29 mouse cellular contexts compared by ENCODE assay signal in the genomic region with DNA sequence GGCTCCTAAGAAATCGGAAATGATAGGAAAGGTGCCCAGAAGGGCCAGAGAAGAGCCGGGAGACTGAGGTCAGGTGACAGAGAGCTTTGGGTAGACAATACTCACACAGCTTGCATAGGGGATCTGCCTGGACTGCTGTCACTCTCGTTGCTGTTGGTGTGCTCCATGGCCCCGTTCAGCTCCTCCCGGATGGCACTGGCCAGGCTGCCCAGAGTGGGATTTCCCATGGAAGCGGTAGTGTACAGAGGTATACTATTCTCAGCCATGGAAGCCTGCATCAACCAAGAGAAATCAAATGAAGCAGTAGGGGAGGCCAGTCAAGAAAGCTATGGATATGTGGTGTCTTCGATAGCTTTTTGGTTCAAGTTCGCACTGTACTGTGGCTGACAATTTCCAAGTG.
"Had no signal": no experiment of that assay in that cellular context is flagged by ENCODE, and none has a peak within 500 bp of the region (broad histone marks: within the 10 kb centered on the region; RNA-seq: fewer than 3 reads in every experiment).

No protein-coding gene starts in this region.

- ATAC-seq: liver, embryonic 12.5 days; liver, postnatal 0 days; lung, postnatal 0 days; midbrain, embryonic 13.5 days; midbrain, embryonic 15.5 days; midbrain, embryonic 16.5 days had no signal

- DNase-seq: left cerebral cortex, postnatal 4 days; liver; liver, embryonic 13.5 days; liver, postnatal 0 days; lung, adult 18-20 months; lung, adult 2 months; lung, embryonic 14.5 days; lung, postnatal 10 days; lung, postnatal 14 days; lung, postnatal 36 days; lung, postnatal 4 days; midbrain, embryonic 14.5 days had no signal

- H3K9me3 ChIP-seq: limb, embryonic 12.5 days; limb, embryonic 13.5 days; limb, embryonic 15.5 days; liver, embryonic 12.5 days; liver, embryonic 13.5 days; liver, embryonic 15.5 days; lung, embryonic 15.5 days; megakaryocyte, embryonic 14.5 days; midbrain, embryonic 10.5 days; midbrain, embryonic 12.5 days; midbrain, embryonic 13.5 days; midbrain, embryonic 15.5 days; neural tube, embryonic 12.5 days had no signal

- H3K4me1 ChIP-seq: liver, embryonic 12.5 days; liver, embryonic 13.5 days; liver, embryonic 15.5 days; lung, embryonic 15.5 days; megakaryocyte, embryonic 14.5 days had no signal

- H3K4me3 ChIP-seq: limb, embryonic 12.5 days; limb, embryonic 13.5 days; limb, embryonic 15.5 days; liver, embryonic 12.5 days; liver, embryonic 13.5 days; liver, embryonic 15.5 days; lung, embryonic 15.5 days; megakaryocyte, embryonic 14.5 days; midbrain, embryonic 10.5 days; midbrain, embryonic 12.5 days; midbrain, embryonic 13.5 days; midbrain, embryonic 15.5 days; myocyte; neural tube, embryonic 12.5 days had no signal

- H3K27me3 ChIP-seq: limb, embryonic 13.5 days; limb, embryonic 15.5 days; liver, embryonic 12.5 days; liver, embryonic 13.5 days; liver, embryonic 15.5 days; lung, embryonic 15.5 days; megakaryocyte, embryonic 14.5 days; midbrain, embryonic 12.5 days; midbrain, embryonic 13.5 days; midbrain, embryonic 15.5 days; neural tube, embryonic 12.5 days had no signal

- H3K9ac ChIP-seq: limb, embryonic 12.5 days; limb, embryonic 13.5 days; limb, embryonic 15.5 days; liver, embryonic 12.5 days; liver, embryonic 13.5 days; liver, embryonic 14.5 days; liver, embryonic 15.5 days; liver, postnatal 0 days; lung, embryonic 14.5 days; lung, embryonic 15.5 days; midbrain, embryonic 12.5 days; midbrain, embryonic 13.5 days; midbrain, embryonic 15.5 days; neural tube, embryonic 12.5 days had no signal

- H3K27ac ChIP-seq: limb, embryonic 12.5 days; limb, embryonic 13.5 days; limb, embryonic 15.5 days; liver, embryonic 12.5 days; liver, embryonic 13.5 days; liver, embryonic 14.5 days; liver, embryonic 15.5 days; lung, embryonic 15.5 days; macrophage; midbrain, embryonic 10.5 days; midbrain, embryonic 12.5 days; midbrain, embryonic 13.5 days; midbrain, embryonic 15.5 days; neural tube, embryonic 12.5 days had no signal
